Mouse (Mus musculus) liver, adult 2 months (tissue): ENCODE measurements around the gene Npw. TPM values are rescaled to one million over a fixed set of nuclear protein-coding genes. Genes with fewer than 3 reads are reported as not detected.
A peak's percentile ranks its signal among the peaks of the same experiment; 100 is the strongest.

Experiments used
- DNase-seq: peaks from one replicate; pipeline ENCODE4 v3.0.0-alpha.2; 2011; ENCODE audit warnings: low read depth, low spot score; ENCODE audit errors: extremely low read depth
- H3K27ac ChIP-seq: fragments of 200-500 bp; replicated peaks from 2 replicates; pipeline ENCODE4 v1.5.1; 2012; ENCODE audit warnings: low read depth, mild to moderate bottlenecking, control low read depth, inconsistent platforms, low read length; ENCODE audit not compliant: insufficient read depth
- H3K27me3 ChIP-seq: fragments of 200-500 bp; 2 replicates; pipeline ENCODE4 v1.6.1; 2012; ENCODE audit warnings: mild to moderate bottlenecking, moderate library complexity, low read length, inconsistent platforms; ENCODE audit not compliant: control insufficient read depth, insufficient read depth
- H3K36me3 ChIP-seq: fragments of 200-500 bp; 2 replicates; pipeline ENCODE4 v1.6.1; 2012; ENCODE audit warnings: low read length, inconsistent platforms; ENCODE audit not compliant: control insufficient read depth, insufficient read depth
- H3K4me1 ChIP-seq: fragments of 200-500 bp; 2 replicates; pipeline ENCODE4 v1.6.1; 2011; ENCODE audit warnings: low read length; ENCODE audit not compliant: control insufficient read depth, insufficient read depth
- H3K4me3 ChIP-seq: fragments of 200-500 bp; 2 replicates; pipeline ENCODE4 v1.5.1; 2011; ENCODE audit warnings: low read depth, mild to moderate bottlenecking, control low read depth, low read length, moderate library complexity; ENCODE audit not compliant: insufficient read depth
- H3K79me2 ChIP-seq: fragments of 200-500 bp; 2 replicates; pipeline ENCODE4 v1.6.1; 2012; ENCODE audit warnings: inconsistent platforms, mild to moderate bottlenecking, low read length, moderate library complexity; ENCODE audit not compliant: control insufficient read depth, insufficient read depth
- H3K9ac ChIP-seq: fragments of 200-500 bp; 2 replicates; pipeline ENCODE4 v1.6.1; 2012; ENCODE audit warnings: low read depth, mild to moderate bottlenecking, control low read depth, inconsistent platforms, low read length
- CTCF ChIP-seq: fragments of 200-500 bp; IDR thresholded peaks from 2 replicates; pipeline ENCODE4 v1.5.1; 2011; ENCODE audit warnings: low read depth, low read length, control low read depth
- POLR2A ChIP-seq: fragments of 200-500 bp; IDR thresholded peaks from 2 replicates; pipeline ENCODE4 v1.6.1; 2011; ENCODE audit warnings: low read length, control low read depth; ENCODE audit not compliant: insufficient read depth; ENCODE audit errors: extremely low read depth
- WGBS: fragments of 180-500 bp; shearing (Covaris S2); methylation state at CpG from one replicate; pipeline ENCODE4 v1.1.7; 2018; 5-methylcytosine and 5-hydroxymethylcytosine counted together
- polyA plus RNA-seq: library from polyadenylated mRNA; depleted of rRNA; stranded (reverse); fragments of >200 nt; gene quantifications from 2 replicates; pipeline ENCODE4 v1.2.3, GENCODE M21; 2012
- total RNA-seq: library from RNA; depleted of rRNA; stranded (reverse); fragments of >200 nt; gene quantifications from 2 replicates; pipeline ENCODE4 v1.2.3, GENCODE M21; 2014

The Npw gene
- total and polyA plus RNA-seq, 2 experiments: not detected

- Histone ChIP-seq H3K4me1 (peaks cover 3% of the 10 kb centered on the region; the same call in 1 of the 2 replicates), H3K4me3 (no peak overlapping the region), H3K36me3 (peaks cover 4% of the 10 kb centered on the region; the same call in 1 of the 2 replicates), H3K27me3 (no peaks in the 10 kb centered on the region), H3K27ac (no peak overlapping the region), H3K79me2 (no peaks in the 10 kb centered on the region; the same call in 1 of the 2 replicates), H3K9ac (no peak overlapping the region)
- WGBS: 77% methylated on average over 2 of the region's 2 CpGs
- DNase-seq: no peak
- TF ChIP-seq CTCF (no peak), POLR2A (no peak)
Observed at GRCm38 (mm10) chr17:24699473-24699872, 41.2 kb upstream of the Npw start.

GRCm38 (mm10) chr17:24698715-24699114 lies 40.5 kb upstream of the Npw start:
- peaks cover 4% of the 10 kb centered on the region; the same call in 1 of the 2 replicates for H3K36me3 ChIP-seq
- H3K4me1 ChIP-seq: peaks cover 3% of the 10 kb centered on the region; the same call in 1 of the 2 replicates
- no peak overlapping the region for H3K9ac ChIP-seq
- no peaks in the 10 kb centered on the region; the same call in 1 of the 2 replicates for H3K79me2 ChIP-seq
- no peak for DNase-seq
- no peak overlapping the region for H3K4me3 ChIP-seq
- WGBS: 86% methylated on average over 9 of the region's 9 CpGs
- H3K27me3 ChIP-seq: no peaks in the 10 kb centered on the region
- no peak overlapping the region for H3K27ac ChIP-seq
- TF ChIP-seq CTCF: no peak
- TF ChIP-seq POLR2A: no peak

- WGBS: 57% methylated on average over 5 of the region's 5 CpGs
- H3K79me2 ChIP-seq: no peaks in the 10 kb centered on the region; the same call in 1 of the 2 replicates
- H3K9ac ChIP-seq: no peak overlapping the region
- DNase-seq: no peak
- no peaks in the 10 kb centered on the region for H3K27me3 ChIP-seq
- peaks cover 3% of the 10 kb centered on the region; the same call in 1 of the 2 replicates for H3K4me1 ChIP-seq
- peaks cover 4% of the 10 kb centered on the region; the same call in 1 of the 2 replicates for H3K36me3 ChIP-seq
- H3K4me3 ChIP-seq: no peak overlapping the region
- H3K27ac ChIP-seq: no peak overlapping the region
- no peak for TF ChIP-seq POLR2A
- TF ChIP-seq CTCF: no peak
Observed at GRCm38 (mm10) chr17:24697985-24698384, 39.7 kb upstream of the Npw start.

- Histone ChIP-seq H3K9ac (peak within 1 kb of the TSS; percentile 94), H3K27ac (peak within 1 kb of the TSS; percentile 86), H3K4me1 (peaks cover 3% of the 10 kb centered on the region; the same call in 1 of the 2 replicates), H3K79me2 (no peaks in the 10 kb centered on the region; the same call in 1 of the 2 replicates), H3K4me3 (peak within 1 kb of the TSS; percentile 92), H3K27me3 (no peaks in the 10 kb centered on the region), H3K36me3 (no peaks in the 10 kb centered on the region; the same call in 1 of the 2 replicates)
- WGBS: 1% methylated on average over 64 of the region's 76 CpGs
- DNase-seq: peak; percentile 57
- TF ChIP-seq POLR2A: 0 out of 2 replicates have a peak, but pooled peaks have one; percentile 30
- peak; percentile 33; the same call in 1 of the 2 replicates for TF ChIP-seq CTCF
Observed at GRCm38 (mm10) chr17:24696011-24696697, 37.9 kb upstream of the Npw start, which contains the start of the genes Gfer and Noxo1. Gene Gfer (minus strand): TSS chr17:24696156. Gene Noxo1 (plus strand): TSS chr17:24696234.

- H3K79me2 ChIP-seq: no peaks in the 10 kb centered on the region; the same call in 1 of the 2 replicates
- H3K27ac ChIP-seq: peak overlapping the region; percentile 86
- H3K4me3 ChIP-seq: peak overlapping the region; percentile 92
- TF ChIP-seq CTCF (no peak), POLR2A (no peak)
- no peaks in the 10 kb centered on the region; the same call in 1 of the 2 replicates for H3K36me3 ChIP-seq
- H3K9ac ChIP-seq: peak overlapping the region; percentile 94
- H3K4me1 ChIP-seq: peaks cover 3% of the 10 kb centered on the region; the same call in 1 of the 2 replicates
- 4% methylated on average over 50 of the region's 51 CpGs for WGBS
- peak; percentile 86 for DNase-seq
- H3K27me3 ChIP-seq: no peaks in the 10 kb centered on the region
Observed at GRCm38 (mm10) chr17:24695326-24696010, 37.2 kb upstream of the Npw start.
